Mouse (Mus musculus) MEL (cell line): ENCODE data around the gene Rer1. TPM values are rescaled to one million over a fixed set of nuclear protein-coding genes. Genes with fewer than 3 reads are reported as not detected.
A peak's percentile ranks its signal among the peaks of the same experiment; 100 is the strongest.

Source experiments
- DNase-seq: peaks from one replicate; pipeline ENCODE4 v3.0.0; 2011; ENCODE audit warnings: low read depth, low spot score
- H3K27ac ChIP-seq: 2 replicates; pipeline ENCODE4 v1.5.1; 2012; ENCODE audit warnings: low read depth, mild to moderate bottlenecking, control low read depth, low read length, moderate library complexity; ENCODE audit not compliant: control insufficient read depth
- H3K27me3 ChIP-seq, 2 experiments: fragments of 150-350 bp in 1 of 2; sonication (generic) in 1 of 2; 2 replicates each; pipeline ENCODE4 v1.6.1; 2012; ENCODE audit warnings: low read length in 2 of 2, mild to moderate bottlenecking in 2 of 2, improper control_type of control experiment in 1 of 2, moderate library complexity in 1 of 2; ENCODE audit not compliant: insufficient read depth in 2 of 2, control insufficient read depth in 1 of 2
- H3K36me3 ChIP-seq, 2 experiments: 2 replicates each; pipeline ENCODE4 v1.6.1; 2012 to 2014; ENCODE audit warnings: low read length in 2 of 2, improper control_type of control experiment in 1 of 2, inconsistent platforms in 1 of 2, mild to moderate bottlenecking in 1 of 2; ENCODE audit not compliant: insufficient read depth in 2 of 2, control insufficient read depth in 1 of 2
- H3K4me1 ChIP-seq, 2 experiments: fragments of 150-350 bp in 1 of 2; sonication (generic) in 1 of 2; 2 replicates each; pipeline ENCODE4 v1.6.1; 2012; ENCODE audit warnings: low read length in 2 of 2, improper control_type of control experiment in 1 of 2, mild to moderate bottlenecking in 1 of 2; ENCODE audit not compliant: insufficient read depth in 2 of 2, control insufficient read depth in 1 of 2
- H3K4me3 ChIP-seq, 2 experiments: fragments of 150-350 bp in 1 of 2; sonication (generic) in 1 of 2; 2 replicates each; pipeline ENCODE4 v1.5.1; 2012; ENCODE audit warnings: low read depth in 2 of 2, low read length in 2 of 2, mild to moderate bottlenecking in 2 of 2, moderate library complexity in 2 of 2, control low read depth in 1 of 2, improper control_type of control experiment in 1 of 2; ENCODE audit not compliant: control insufficient read depth in 1 of 2, insufficient read depth in 1 of 2
- H3K79me2 ChIP-seq: 2 replicates; pipeline ENCODE4 v1.6.1; 2012; ENCODE audit warnings: mild to moderate bottlenecking, low read length, moderate library complexity; ENCODE audit not compliant: control insufficient read depth, poor library complexity, insufficient read depth
- H3K9ac ChIP-seq: 2 replicates; pipeline ENCODE4 v1.6.1; 2012; ENCODE audit warnings: low read depth, mild to moderate bottlenecking, control low read depth, low read length, moderate library complexity; ENCODE audit not compliant: control insufficient read depth, poor library complexity, severe bottlenecking
- H3K9me3 ChIP-seq: fragments of 150-350 bp; sonication (generic); replicated peaks from 2 replicates; pipeline ENCODE4 v1.6.1; 2012; ENCODE audit warnings: mild to moderate bottlenecking, low read length, improper control_type of control experiment, moderate library complexity; ENCODE audit not compliant: insufficient read depth
- BHLHE40 ChIP-seq: IDR thresholded peaks from 2 replicates; pipeline ENCODE4 v1.6.1; 2012; ENCODE audit warnings: low read depth, mild to moderate bottlenecking, inconsistent platforms, low read length, improper control_type of control experiment, borderline replicate concordance
- CHD2 ChIP-seq: IDR thresholded peaks from 2 replicates; pipeline ENCODE4 v1.6.1; 2011; ENCODE audit warnings: low read length, improper control_type of control experiment
- CTCF ChIP-seq, 3 experiments: IDR thresholded peaks in 2 of 3; conservative IDR thresholded peaks in 1 of 3; 2 replicates each; pipeline ENCODE4 v1.5.1; 2011 to 2012; ENCODE audit warnings: low read length in 3 of 3, low read depth in 2 of 3, mild to moderate bottlenecking in 2 of 3, improper control_type of control experiment in 1 of 3, inconsistent platforms in 1 of 3, mixed read lengths in 1 of 3, moderate library complexity in 1 of 3; ENCODE audit not compliant: control insufficient read depth in 1 of 3, insufficient read depth in 1 of 3, poor library complexity in 1 of 3, severe bottlenecking in 1 of 3
- E2F4 ChIP-seq: IDR thresholded peaks from 2 replicates; pipeline ENCODE4 v1.6.1; 2011; ENCODE audit warnings: low read depth, low read length, improper control_type of control experiment, borderline replicate concordance
- EP300 ChIP-seq, 2 experiments: IDR thresholded peaks; 2 replicates each; pipeline ENCODE4 v1.6.1; 2011; ENCODE audit warnings: improper control_type of control experiment in 2 of 2, low read length in 2 of 2, low read depth in 1 of 2, mild to moderate bottlenecking in 1 of 2
- JUND ChIP-seq: IDR thresholded peaks from 2 replicates; pipeline ENCODE4 v1.6.1; 2011; ENCODE audit warnings: low read depth, mild to moderate bottlenecking, improper control_type of control experiment, low read length
- KAT2A ChIP-seq: conservative IDR thresholded peaks from 2 replicates; pipeline ENCODE4 v1.6.1; 2012; ENCODE audit warnings: low read depth, low read length, improper control_type of control experiment, inconsistent platforms
- MAFK ChIP-seq: IDR thresholded peaks from 2 replicates; pipeline ENCODE4 v1.6.1; 2011; ENCODE audit warnings: low read depth, mild to moderate bottlenecking, low read length, improper control_type of control experiment, borderline replicate concordance
- MAZ ChIP-seq: IDR thresholded peaks from 2 replicates; pipeline ENCODE4 v1.6.1; 2012; ENCODE audit warnings: low read depth, mild to moderate bottlenecking, inconsistent platforms, low read length, improper control_type of control experiment
- MEF2A ChIP-seq: IDR thresholded peaks from 2 replicates; pipeline ENCODE4 v1.6.1; 2014; ENCODE audit warnings: low read depth, mild to moderate bottlenecking, inconsistent platforms, low read length, improper control_type of control experiment; ENCODE audit not compliant: poor library complexity, insufficient replicate concordance, severe bottlenecking; ENCODE audit errors: extremely low read depth
- MYC ChIP-seq: IDR thresholded peaks from 2 replicates; pipeline ENCODE4 v1.6.1; 2011; ENCODE audit warnings: low read depth, mild to moderate bottlenecking, low read length, improper control_type of control experiment, moderate library complexity
- NELFE ChIP-seq: IDR thresholded peaks from 2 replicates; pipeline ENCODE4 v1.6.1; 2011; ENCODE audit warnings: low read depth, low read length, improper control_type of control experiment
- NRF1 ChIP-seq: IDR thresholded peaks from 2 replicates; pipeline ENCODE4 v1.6.1; 2014; ENCODE audit warnings: low read depth, mild to moderate bottlenecking, inconsistent platforms, low read length, improper control_type of control experiment, moderate library complexity; ENCODE audit not compliant: poor library complexity, insufficient read depth, severe bottlenecking
- POLR2A ChIP-seq, 2 experiments: IDR thresholded peaks; 2 replicates each; pipeline ENCODE4 v1.6.1; 2011 to 2012; ENCODE audit warnings: low read length in 2 of 2, mild to moderate bottlenecking in 2 of 2, control low read depth in 1 of 2, improper control_type of control experiment in 1 of 2, low read depth in 1 of 2, moderate library complexity in 1 of 2; ENCODE audit not compliant: control insufficient read depth in 1 of 2, insufficient read depth in 1 of 2, poor library complexity in 1 of 2
- POLR2AphosphoS2 ChIP-seq: IDR thresholded peaks from 2 replicates; pipeline ENCODE4 v1.6.1; 2011; ENCODE audit warnings: low read length, improper control_type of control experiment
- POLR2AphosphoS5 ChIP-seq: IDR thresholded peaks from 2 replicates; pipeline ENCODE4 v1.6.1; 2012; ENCODE audit warnings: low read depth, borderline replicate concordance, mild to moderate bottlenecking, inconsistent platforms, low read length, moderate library complexity, mixed read lengths
- RAD21 ChIP-seq: IDR thresholded peaks from 2 replicates; pipeline ENCODE4 v1.6.1; 2011; ENCODE audit warnings: mild to moderate bottlenecking, low read depth, low read length, improper control_type of control experiment
- RCOR1 ChIP-seq: IDR thresholded peaks from 2 replicates; pipeline ENCODE4 v1.6.1; 2012; ENCODE audit warnings: low read depth, mild to moderate bottlenecking, inconsistent platforms, low read length, improper control_type of control experiment
- SIN3A ChIP-seq: IDR thresholded peaks from 2 replicates; pipeline ENCODE4 v1.6.1; 2012; ENCODE audit warnings: low read length, improper control_type of control experiment, inconsistent platforms
- SMC3 ChIP-seq: IDR thresholded peaks from 2 replicates; pipeline ENCODE4 v1.6.1; 2011; ENCODE audit warnings: low read depth, low read length, improper control_type of control experiment
- TAL1 ChIP-seq: IDR thresholded peaks from 2 replicates; pipeline ENCODE4 v1.6.1; 2012; ENCODE audit warnings: mild to moderate bottlenecking, inconsistent platforms, low read length, moderate library complexity, mixed read lengths
- TBP ChIP-seq: IDR thresholded peaks from 2 replicates; pipeline ENCODE4 v1.8.0; 2011; ENCODE audit warnings: low read depth, low read length, improper control_type of control experiment
- TCF12 ChIP-seq: IDR thresholded peaks from 2 replicates; pipeline ENCODE4 v1.6.1; 2014; ENCODE audit warnings: low read depth, mild to moderate bottlenecking, inconsistent platforms, low read length, improper control_type of control experiment, moderate library complexity
- UBTF ChIP-seq: IDR thresholded peaks from 2 replicates; pipeline ENCODE4 v1.6.1; 2012; ENCODE audit warnings: low read depth, mild to moderate bottlenecking, inconsistent platforms, low read length, improper control_type of control experiment, moderate library complexity, borderline replicate concordance; ENCODE audit not compliant: insufficient read depth
- USF1 ChIP-seq: IDR thresholded peaks from 2 replicates; pipeline ENCODE4 v1.6.1; 2014; ENCODE audit warnings: low read depth, mild to moderate bottlenecking, inconsistent platforms, low read length, improper control_type of control experiment, moderate library complexity
- USF2 ChIP-seq, 2 experiments: IDR thresholded peaks; 2 replicates each; pipeline ENCODE4 v1.6.1; 2011 to 2012; ENCODE audit warnings: improper control_type of control experiment in 2 of 2, low read length in 2 of 2, borderline replicate concordance in 1 of 2, inconsistent platforms in 1 of 2, low read depth in 1 of 2, mild to moderate bottlenecking in 1 of 2; ENCODE audit not compliant: insufficient read depth in 1 of 2
- ZC3H11A ChIP-seq: IDR thresholded peaks from 2 replicates; pipeline ENCODE4 v1.6.1; 2012; ENCODE audit warnings: low read depth, mild to moderate bottlenecking, inconsistent platforms, low read length, improper control_type of control experiment
- ZKSCAN1 ChIP-seq: IDR thresholded peaks from 2 replicates; pipeline ENCODE4 v1.6.1; 2012; ENCODE audit warnings: low read depth, mild to moderate bottlenecking, inconsistent platforms, low read length, improper control_type of control experiment, moderate library complexity
- ZMIZ1 ChIP-seq: IDR thresholded peaks from 2 replicates; pipeline ENCODE4 v1.6.1; 2012; ENCODE audit warnings: low read depth, mild to moderate bottlenecking, inconsistent platforms, low read length, improper control_type of control experiment, moderate library complexity
- ZNF384 ChIP-seq: IDR thresholded peaks from 2 replicates; pipeline ENCODE4 v1.6.1; 2012; ENCODE audit warnings: low read depth, mild to moderate bottlenecking, inconsistent platforms, low read length, improper control_type of control experiment
- polyA plus RNA-seq, 2 experiments: library from polyadenylated mRNA; stranded (reverse) in 1 of 2; unstranded in 1 of 2; fragments of >175 nt in 1 of 2; fragments of >200 nt in 1 of 2; gene quantifications; 2 replicates each; pipeline versions ENCODE4 v1.2.1 to v1.2.4; 2012; ENCODE audit warnings: low replicate concordance in 2 of 2, low read depth in 1 of 2; ENCODE audit not compliant: insufficient read length in 2 of 2, insufficient read depth in 1 of 2, missing spikeins in 1 of 2
- total RNA-seq: library from RNA; depleted of rRNA; stranded (reverse); fragments of 300-350 nt; gene quantifications from 2 replicates; pipeline ENCODE4 v1.2.3, GENCODE M21; 2012

Rer1 gene
- total and polyA plus RNA-seq, 3 experiments: 114 to 379 (median 140) TPM

GRCm38 (mm10) chr4:155065970-155066833, 20.0 kb downstream of the Rer1 start (continued):
- TF ChIP-seq USF2 (IDR thresholded peaks at IDR 0.05; ENCODE audit: borderline replicate concordance in 1 of 2, insufficient read depth in 1 of 2, low read depth in 1 of 2, low read length in 2 of 2) (peak in 1 of 2 experiments; percentile 51; a peak in 1 of 4 replicates), POLR2A (IDR thresholded peaks at IDR 0.05; ENCODE audit: control insufficient read depth in 1 of 2, insufficient read depth in 1 of 2, low read depth in 1 of 2, low read length in 2 of 2, poor library complexity in 1 of 2) (0 out of 4 replicates have a peak, but pooled peaks of 1 of the 2 experiments have one; percentile 9)
- TF ChIP-seq, all 39 proteins: peak for 15

GRCm38 (mm10) chr4:155064474-155064873, 21.7 kb downstream of the Rer1 start:
- no peak overlapping the region for H3K4me3 ChIP-seq
- peaks cover 0 to 8% of the 10 kb centered on the region in 2 experiments; a peak in 1 of 4 replicates for H3K4me1 ChIP-seq
- no peak overlapping the region for H3K27ac ChIP-seq
- peaks cover 0 to 3% of the 10 kb centered on the region in 2 experiments; a peak in 1 of 4 replicates for H3K27me3 ChIP-seq
- DNase-seq: no peak
- peaks cover 0 to 5% of the 10 kb centered on the region in 2 experiments; a peak in 2 of 4 replicates for H3K36me3 ChIP-seq
- no peak for TF ChIP-seq MYC
- no peak for TF ChIP-seq TCF12
- TF ChIP-seq ZKSCAN1: no peak
- TF ChIP-seq USF1: no peak
- peak in 2 of 3 experiments; percentile 34 to 39; a peak in 3 of 6 replicates for TF ChIP-seq CTCF (IDR thresholded peaks at IDR 0.05 in 2 of 3, conservative IDR thresholded peaks at IDR 0.05 in 1 of 3; ENCODE audit: control insufficient read depth in 1 of 3, insufficient read depth in 1 of 3, low read depth in 2 of 3, low read length in 3 of 3, poor library complexity in 1 of 3, severe bottlenecking in 1 of 3)
- TF ChIP-seq ZC3H11A: peak; percentile 21; the same call in 1 of the 2 replicates
- no peak for TF ChIP-seq NRF1
- no peak for TF ChIP-seq POLR2A (IDR thresholded peaks at IDR 0.05; ENCODE audit: control insufficient read depth in 1 of 2, insufficient read depth in 1 of 2, low read depth in 1 of 2, low read length in 2 of 2, poor library complexity in 1 of 2)
- TF ChIP-seq MEF2A: no peak
- TF ChIP-seq ZNF384: no peak
- TF ChIP-seq KAT2A: no peak
- no peak for TF ChIP-seq POLR2AphosphoS2
- no peak for TF ChIP-seq SIN3A
- no peak for TF ChIP-seq RCOR1
- no peak for TF ChIP-seq BHLHE40
- no peak for TF ChIP-seq NELFE
- no peak for TF ChIP-seq POLR2AphosphoS5
- no peak for TF ChIP-seq MAFK
- no peak for TF ChIP-seq JUND
- no peak for TF ChIP-seq MAZ
- no peak for TF ChIP-seq USF2 (IDR thresholded peaks at IDR 0.05; ENCODE audit: borderline replicate concordance in 1 of 2, insufficient read depth in 1 of 2, low read depth in 1 of 2, low read length in 2 of 2)
- TF ChIP-seq TBP: no peak
- no peak for TF ChIP-seq E2F4
- TF ChIP-seq EP300 (IDR thresholded peaks at IDR 0.05; ENCODE audit: low read depth in 1 of 2, low read length in 2 of 2): no peak
- no peak for TF ChIP-seq CHD2
- TF ChIP-seq TAL1: no peak
- peak; percentile 11 for TF ChIP-seq RAD21
- TF ChIP-seq ZMIZ1: no peak
- no peak for TF ChIP-seq UBTF
- TF ChIP-seq SMC3: peak; percentile 52
- H3K9me3 ChIP-seq: no peaks in the 10 kb centered on the region
- peaks cover 9% of the 10 kb centered on the region for H3K79me2 ChIP-seq
- no peak overlapping the region for H3K9ac ChIP-seq
